Mouse (Mus musculus) brain, adult 2 months (tissue): Measurements from ENCODE around the gene Itpr1.
"Not testable (repeated sequence)": the region's sequence is repeated elsewhere in the genome, so short reads cannot be mapped to it uniquely, and the experiment has no call there.

Experiments
- DNase-seq: peaks from one replicate; pipeline ENCODE4 v3.0.0; 2011; ENCODE audit warnings: low read depth, low spot score

Itpr1 gene

DNA sequence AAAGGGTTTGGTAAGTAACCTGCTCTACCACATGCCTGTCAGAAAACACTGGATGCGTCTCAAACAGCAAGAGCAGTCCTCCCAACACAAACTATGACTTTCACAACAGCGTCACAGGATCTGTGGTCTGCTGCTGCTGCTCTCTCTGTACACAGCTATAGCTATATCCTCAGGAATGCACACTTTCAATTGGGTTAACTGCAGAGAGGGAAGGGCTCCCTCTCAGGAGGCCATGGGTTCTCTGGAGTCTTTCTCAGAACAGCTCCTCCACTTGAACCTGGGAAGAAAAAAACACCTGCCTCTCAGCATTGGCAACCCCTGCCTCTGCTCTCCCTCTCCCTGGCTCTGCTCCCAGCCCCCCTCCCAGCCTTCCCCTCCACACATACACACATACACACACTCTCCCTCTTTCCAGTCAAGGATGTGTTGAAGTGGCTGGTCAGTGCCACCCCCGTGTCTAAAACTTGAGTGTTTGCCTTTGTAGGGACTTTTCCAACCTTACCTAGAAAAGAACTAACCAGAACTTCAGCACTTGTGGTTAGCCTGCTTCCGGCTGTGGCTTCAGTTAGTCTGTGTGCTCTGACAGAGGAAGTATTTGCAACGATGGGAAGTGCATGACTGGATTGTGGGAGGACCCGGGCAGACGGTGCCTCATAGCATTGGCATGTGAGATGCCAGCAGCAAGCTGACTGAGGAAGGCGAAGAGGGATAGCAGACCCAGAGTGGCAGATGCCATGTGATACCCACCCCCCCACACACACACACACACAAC, 323.8 kb downstream of the Itpr1 start:
- peak; percentile 54 for DNase-seq

DNA sequence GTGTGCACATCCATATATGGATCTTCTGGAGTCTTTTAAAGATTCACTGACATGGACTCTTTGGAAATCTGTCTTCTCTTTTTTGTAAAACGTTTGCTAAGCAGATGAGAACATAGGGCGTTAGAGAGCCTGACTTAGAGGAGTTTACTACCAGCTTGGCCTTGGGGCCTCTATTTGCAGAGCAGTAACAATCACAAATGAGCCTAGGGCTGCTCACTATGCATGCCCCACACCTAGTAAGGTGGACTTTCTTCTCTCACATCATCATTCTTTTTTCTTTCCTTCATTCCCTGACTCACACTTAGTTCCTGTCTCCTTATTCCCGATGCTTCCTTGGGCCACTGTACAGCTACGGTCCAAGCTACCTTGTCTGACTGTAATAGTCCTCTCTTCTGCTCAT, 325.5 kb downstream of the Itpr1 start:
- no peak for DNase-seq

DNA sequence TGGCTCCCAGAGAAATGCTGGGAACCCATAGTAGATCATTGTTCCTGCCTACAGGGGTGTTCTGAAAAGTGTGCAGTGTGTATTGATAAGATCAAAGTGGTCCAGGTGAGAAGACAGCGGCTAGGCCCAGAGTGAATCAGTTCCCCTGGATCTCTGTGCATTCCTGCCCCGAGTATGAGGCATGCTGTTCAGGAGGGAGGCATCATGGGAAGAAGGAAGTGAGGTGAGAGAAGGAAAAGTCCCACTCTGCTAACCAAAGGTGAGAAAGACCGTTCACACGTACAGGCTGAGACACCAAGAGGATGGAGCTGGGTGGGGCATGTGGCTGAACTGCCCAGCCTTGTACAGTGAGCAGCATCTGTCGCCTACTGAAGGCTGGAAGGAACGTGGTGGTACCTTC, 327.5 kb downstream of the Itpr1 start:
- no peak for DNase-seq

- DNase-seq, result no peak
Measured at GRCm38 (mm10) chr6:108544917-108545316, 332.0 kb downstream of the Itpr1 start.

- no peak for DNase-seq
Measured at GRCm38 (mm10) chr6:108545464-108545863, 332.6 kb downstream of the Itpr1 start.

DNA sequence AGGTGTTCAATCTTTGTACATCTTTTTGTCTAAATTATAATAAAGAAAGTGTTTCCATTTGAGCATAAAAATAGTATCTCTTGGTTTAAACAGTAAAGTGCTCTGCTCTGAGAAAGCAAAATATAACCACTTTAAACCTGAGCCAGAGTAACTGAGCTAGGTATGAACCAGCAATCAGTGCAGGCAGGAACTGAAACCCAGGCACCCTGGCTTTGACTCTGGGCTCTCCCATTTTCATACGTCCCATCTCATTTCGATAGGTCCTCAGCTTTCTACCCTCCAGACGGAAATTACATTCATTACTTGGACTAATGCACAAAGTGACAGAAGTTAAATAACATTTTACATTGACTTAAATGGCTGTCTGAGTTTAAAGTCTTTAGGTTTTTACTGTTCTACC, 335.5 kb downstream of the Itpr1 start:
- no peak for DNase-seq

- DNase-seq, result no peak
Measured at GRCm38 (mm10) chr6:108549495-108549935, 336.6 kb downstream of the Itpr1 start.

GRCm38 (mm10) chr6:108551725-108552620, 339.1 kb downstream of the Itpr1 start:
- no peak for DNase-seq

DNA sequence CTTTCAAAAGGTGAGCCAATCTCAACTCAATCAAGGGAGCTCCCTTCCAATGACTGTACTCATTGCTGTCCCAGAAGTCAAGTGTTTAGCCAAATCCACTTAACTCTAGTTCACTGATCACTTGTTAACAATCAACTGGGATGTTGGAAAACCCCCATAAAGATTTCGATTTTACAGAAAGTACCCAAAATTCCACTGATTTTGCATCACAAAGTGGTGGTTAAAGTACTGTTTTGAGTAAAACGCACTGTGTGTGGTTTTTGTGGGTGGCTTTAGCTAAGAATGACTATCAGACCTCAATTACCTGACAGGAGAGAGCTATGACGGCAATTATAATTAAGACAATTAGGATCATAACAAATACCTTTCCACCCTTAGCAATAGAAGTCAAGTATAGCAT, 340.1 kb downstream of the Itpr1 start:
- DNase-seq, result no peak

DNA sequence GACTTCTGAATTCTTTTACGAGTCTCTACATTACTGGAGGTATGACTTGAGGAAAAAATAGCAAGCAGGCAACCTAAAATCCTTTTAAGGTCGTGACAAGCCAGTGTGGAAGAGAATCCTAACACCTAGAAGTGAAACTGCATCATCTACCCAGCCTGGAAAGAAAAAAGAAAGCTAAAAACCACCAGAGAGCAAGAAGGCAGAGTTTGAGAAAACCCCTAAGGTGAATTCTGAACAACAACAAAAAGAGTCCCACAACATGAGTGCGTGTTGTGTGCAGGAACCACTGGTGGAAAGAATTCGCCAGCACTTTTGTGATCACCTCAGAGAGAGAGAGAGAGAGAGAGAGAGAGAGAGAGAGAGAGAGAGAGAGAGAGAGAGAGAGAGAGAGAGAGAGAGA, 340.6 kb downstream of the Itpr1 start:
- no peak for DNase-seq

DNA sequence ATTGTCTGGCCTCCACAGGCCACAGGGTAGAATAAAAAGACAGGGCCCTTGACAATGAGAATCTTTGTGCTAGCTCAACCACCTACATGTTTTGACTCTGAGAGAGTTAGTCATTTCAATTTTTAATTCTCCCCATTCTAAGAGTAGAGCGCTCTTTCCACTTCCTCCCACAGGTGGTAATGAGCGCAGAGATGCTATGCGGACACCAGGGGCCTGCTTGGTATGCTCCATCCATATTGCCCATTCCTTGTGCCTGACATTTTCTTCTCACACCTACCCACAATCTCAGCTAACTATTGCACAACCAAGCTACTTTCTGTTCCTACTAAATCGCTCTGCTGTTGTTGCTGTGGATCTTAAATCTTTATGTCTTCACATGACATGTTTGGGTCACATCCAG, 341.5 kb downstream of the Itpr1 start:
- DNase-seq, result peak; percentile 83

- DNase-seq, result peak; percentile 41
Measured at GRCm38 (mm10) chr6:108554878-108555277, 342.0 kb downstream of the Itpr1 start.

GRCm38 (mm10) chr6:108557576-108558322, 344.9 kb downstream of the Itpr1 start:
- peak; percentile 63 for DNase-seq

DNA sequence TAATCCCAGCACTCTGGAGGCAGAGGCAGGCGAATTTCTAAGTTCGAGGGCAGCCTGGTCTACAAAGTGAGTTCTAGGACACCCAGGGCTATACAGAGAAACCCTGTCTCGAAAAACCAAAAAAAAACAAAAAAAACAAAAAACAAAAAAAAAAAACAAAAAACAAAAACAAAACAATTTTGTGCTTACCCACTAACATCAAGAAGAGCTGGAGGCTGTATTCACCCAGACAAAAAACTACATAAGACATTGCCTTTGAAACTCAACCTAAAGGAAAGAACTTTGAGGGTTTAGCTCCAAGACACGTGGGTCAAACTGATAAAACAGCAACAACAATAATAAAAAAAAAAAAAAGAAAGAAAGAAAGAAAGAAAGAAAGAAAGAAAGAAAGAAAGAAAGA, 346.3 kb downstream of the Itpr1 start:
- not testable (repeated sequence) for DNase-seq

GRCm38 (mm10) chr6:108562971-108563370, 350.1 kb downstream of the Itpr1 start:
- no peak for DNase-seq

- DNase-seq, result not testable (repeated sequence)
Measured at GRCm38 (mm10) chr6:108565447-108565846, 352.6 kb downstream of the Itpr1 start.

DNA sequence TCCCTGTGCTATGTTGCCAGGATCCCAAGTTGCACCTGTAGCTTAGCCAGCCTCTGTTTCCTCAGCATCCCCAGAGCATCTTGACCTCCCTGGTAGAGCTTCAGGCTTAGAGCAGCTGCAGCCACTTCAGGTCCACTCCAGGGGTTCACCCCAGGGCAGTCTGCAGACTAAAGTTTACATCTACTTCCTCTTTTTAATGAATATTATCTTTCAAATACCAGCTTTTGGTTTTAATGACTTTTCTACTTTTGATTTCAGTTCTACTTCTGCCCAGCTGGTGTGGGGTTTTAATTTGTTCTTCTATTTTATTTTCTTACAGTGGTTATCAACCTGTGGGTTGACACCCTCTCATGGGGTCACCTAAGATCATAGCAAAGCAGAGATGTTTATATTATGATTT, 353.7 kb downstream of the Itpr1 start:
- no peak for DNase-seq

DNA sequence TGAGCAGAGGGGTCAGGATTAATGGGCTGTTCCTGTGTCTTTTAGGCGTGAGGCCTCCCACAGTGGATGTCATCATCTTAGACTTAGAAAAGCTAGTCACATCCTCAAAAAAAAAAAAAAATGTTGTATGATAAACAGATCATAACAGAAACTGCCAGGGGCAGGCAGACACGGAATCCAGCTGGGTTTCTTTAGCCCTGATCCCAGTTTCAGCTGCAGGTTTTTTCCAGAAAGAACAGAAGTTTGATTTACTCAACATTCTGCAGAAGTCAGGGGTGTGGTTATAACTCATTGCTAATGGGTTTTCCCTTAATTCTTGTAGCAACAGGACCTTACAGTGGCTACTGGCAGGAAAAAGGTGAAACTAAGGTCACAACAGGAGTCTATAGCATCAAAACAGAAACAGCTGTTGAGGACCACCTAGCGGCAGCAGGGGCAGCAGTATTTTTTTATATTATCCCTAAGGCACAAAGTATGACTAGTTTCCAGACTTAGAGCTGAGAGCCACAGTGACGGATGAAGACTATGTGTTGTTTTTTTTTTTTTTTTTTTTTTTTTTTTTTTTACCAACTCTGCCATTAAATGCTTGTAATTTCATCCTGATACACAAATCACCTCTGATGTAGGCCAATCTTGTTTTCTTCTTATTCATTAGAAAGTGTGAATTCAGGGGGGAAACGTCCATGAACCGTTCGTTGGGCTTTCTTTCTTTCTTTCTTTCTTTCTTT, 356.7 kb downstream of the Itpr1 start:
- no peak for DNase-seq

- no peak for DNase-seq
Measured at GRCm38 (mm10) chr6:108570351-108571041, 357.6 kb downstream of the Itpr1 start.

GRCm38 (mm10) chr6:108571042-108571590, 358.2 kb downstream of the Itpr1 start:
- DNase-seq, result peak; percentile 85
